ENCODE assay signal across 9 mouse cellular contexts in genomic region chr12:84030659-84031332, GRCm38 (mm10). TPM values are rescaled to one million over a fixed set of nuclear protein-coding genes. Genes with fewer than 3 reads are reported as not detected.
DNase-seq lines count a peak whose midpoint lies in the region; ATAC-seq and TF ChIP-seq lines count a peak whose summit lies in the region.
"Had no signal": no experiment of that assay in that cellular context is flagged by ENCODE, and none has a peak within 500 bp of the region (broad histone marks: within the 10 kb centered on the region; RNA-seq: fewer than 3 reads in every experiment).

No protein-coding gene starts in this region.

- in situ Hi-C loops in CH12.LX (cut with MboI; ENCODE audit: low pct_ligation_motif_present, low pct_unique_long_range_greater_than_20kb, low sequenced_read_pairs): no loop called here

- no peak overlapping the region for H3K27ac ChIP-seq in CH12.LX (ENCODE audit: insufficient read depth, low read depth)
- H3K27ac ChIP-seq in forebrain, embryonic 12.5 days: no peak overlapping the region
- no peak overlapping the region for H3K27ac ChIP-seq in lung, embryonic 14.5 days (ENCODE audit: low read depth)
- H3K27ac ChIP-seq: embryonic facial prominence, embryonic 13.5 days had no signal

- intact Hi-C loops in heart, postnatal 25 days (cut with DNase I): loop anchor here (5.0 to 10.0 kb wide), 2 partner anchors 43 to 316 kb away; partner anchors contain the start of gene Acot2

- 0 out of 2 replicates have a peak, but pooled peaks have one; percentile 63 for ATAC-seq in forebrain, embryonic 12.5 days (ENCODE audit: low FRiP score)
- peak; percentile 74; the same call in 1 of the 2 replicates for ATAC-seq in lung, embryonic 14.5 days (ENCODE audit: insufficient read depth)

- DNase-seq in CH12.LX (ENCODE audit: extremely low read depth): peak; percentile 82
- DNase-seq in c-Kit-positive CD71-negative TER-119-negative erythroid progenitor cells, embryonic 14.5 days (ENCODE audit: low read depth): peak; percentile 71
- DNase-seq in heart, postnatal 25 days (ENCODE audit: low spot score): peak; percentile 44
- peak; percentile 82 for DNase-seq in large intestine, adult 2 months (ENCODE audit: low read depth, low spot score)
- peak; percentile 91 for DNase-seq in lung, embryonic 14.5 days
- peak; percentile 25 for DNase-seq in ovary, adult 18-20 months (ENCODE audit: low spot score)
- peak; percentile 46 for DNase-seq in testis, postnatal 14 days (ENCODE audit: low spot score)

- no peak overlapping the region for H3K4me3 ChIP-seq in CH12.LX (replicated peaks in 1 of 3; ENCODE audit: low read depth in 2 of 3, low read length in 2 of 3, poor library complexity in 1 of 3)
- H3K4me3 ChIP-seq in forebrain, embryonic 12.5 days (replicated peaks): no peak overlapping the region
- no peak overlapping the region for H3K4me3 ChIP-seq in lung, embryonic 14.5 days (ENCODE audit: low read depth, low read length)
- H3K4me3 ChIP-seq: embryonic facial prominence, embryonic 13.5 days had no signal

- no peak overlapping the region for H3K9ac ChIP-seq in CH12.LX (ENCODE audit: insufficient read depth, low read depth)
- no peak overlapping the region for H3K9ac ChIP-seq in forebrain, embryonic 12.5 days
- H3K9ac ChIP-seq in lung, embryonic 14.5 days: no peak overlapping the region
- H3K9ac ChIP-seq: embryonic facial prominence, embryonic 13.5 days had no signal

- TF ChIP-seq RAD21 in CH12.LX (IDR thresholded peaks at IDR 0.05; ENCODE audit: low read depth, low read length): peak; percentile 71

- H3K4me2 ChIP-seq in CH12.LX (ENCODE audit: insufficient read depth, low read depth, poor library complexity, severe bottlenecking): no peak overlapping the region
- H3K4me2 ChIP-seq in forebrain, embryonic 12.5 days: no peak overlapping the region
- no peak overlapping the region for H3K4me2 ChIP-seq in lung, embryonic 14.5 days
- H3K4me2 ChIP-seq: embryonic facial prominence, embryonic 13.5 days had no signal

- TF ChIP-seq CTCF in CH12.LX (conservative IDR thresholded peaks at IDR 0.05 in 1 of 2, IDR thresholded peaks at IDR 0.05 in 1 of 2; ENCODE audit: low read depth in 2 of 2, low read length in 2 of 2): peak; percentile 87 to 89
- peak; percentile 93 for TF ChIP-seq CTCF in lung, embryonic 14.5 days (IDR thresholded peaks at IDR 0.05; ENCODE audit: low read depth)

- 71% methylated on average over 4 of the region's 4 CpGs for WGBS in forebrain, embryonic 12.5 days
- 31% methylated on average over 4 of the region's 4 CpGs for WGBS in large intestine, adult 2 months
- WGBS in lung, embryonic 14.5 days: 63% methylated on average over 4 of the region's 4 CpGs

- dilution Hi-C loops in CH12.LX (cut with MboI; ENCODE audit: extremely low pct_ligation_motif_present, extremely low pct_unique_long_range_greater_than_20kb, low sequenced_read_pairs): no loop called here

- H3K36me3 ChIP-seq in CH12.LX (replicated peaks in 1 of 2; ENCODE audit: control insufficient read depth in 1 of 2, insufficient read depth in 1 of 2, low read length in 1 of 2): no peaks in the 10 kb centered on the region
- H3K36me3 ChIP-seq in forebrain, embryonic 12.5 days (replicated peaks): no peaks in the 10 kb centered on the region
- no peaks in the 10 kb centered on the region for H3K36me3 ChIP-seq in lung, embryonic 14.5 days (ENCODE audit: insufficient read depth)
- H3K36me3 ChIP-seq: embryonic facial prominence, embryonic 13.5 days had no signal

- no peak for TF ChIP-seq EP300 in CH12.LX (IDR thresholded peaks at IDR 0.05; ENCODE audit: low read length)

- TF ChIP-seq POLR2A in CH12.LX (IDR thresholded peaks at IDR 0.05; ENCODE audit: low read depth, low read length): no peak

- no peaks in the 10 kb centered on the region for H3K27me3 ChIP-seq in CH12.LX (replicated peaks)
- H3K27me3 ChIP-seq in forebrain, embryonic 12.5 days: no peaks in the 10 kb centered on the region
- H3K27me3 ChIP-seq in lung, embryonic 14.5 days (ENCODE audit: insufficient read depth, low read length): no peaks in the 10 kb centered on the region
- H3K27me3 ChIP-seq: embryonic facial prominence, embryonic 13.5 days had no signal

- no peaks in the 10 kb centered on the region for H3K79me2 ChIP-seq in CH12.LX (replicated peaks; ENCODE audit: control insufficient read depth, extremely low read depth, insufficient read depth, poor library complexity, severe bottlenecking)

- H3K9me3 ChIP-seq in CH12.LX (replicated peaks; ENCODE audit: low read length): no peaks in the 10 kb centered on the region
- no peaks in the 10 kb centered on the region for H3K9me3 ChIP-seq in forebrain, embryonic 12.5 days
- no peaks in the 10 kb centered on the region for H3K9me3 ChIP-seq in lung, embryonic 14.5 days (ENCODE audit: low read depth, low read length)
- H3K9me3 ChIP-seq: embryonic facial prominence, embryonic 13.5 days had no signal

- H3K4me1 ChIP-seq in CH12.LX (ENCODE audit: control insufficient read depth in 1 of 2, insufficient read depth in 2 of 2): peaks cover 2 to 8% of the 10 kb centered on the region in 2 experiments; a peak in 3 of 4 replicates
- no peaks in the 10 kb centered on the region for H3K4me1 ChIP-seq in forebrain, embryonic 12.5 days
- no peaks in the 10 kb centered on the region for H3K4me1 ChIP-seq in lung, embryonic 14.5 days (ENCODE audit: insufficient read depth)
- H3K4me1 ChIP-seq: embryonic facial prominence, embryonic 13.5 days had no signal

TF ChIP-seq in CH12.LX, 34 proteins besides CTCF, POLR2A, EP300 and RAD21 (continues in another document):
- no peak for TF ChIP-seq NRF1 (IDR thresholded peaks at IDR 0.05; ENCODE audit: low read depth, low read length)
- no peak for TF ChIP-seq UBTF (IDR thresholded peaks at IDR 0.05; ENCODE audit: low read depth, low read length)
- peak; percentile 43; the same call in 1 of the 2 replicates for TF ChIP-seq USF1 (IDR thresholded peaks at IDR 0.05; ENCODE audit: low read depth, low read length)
- TF ChIP-seq MAX (IDR thresholded peaks at IDR 0.05; ENCODE audit: low read length): peak; percentile 63
- no peak for TF ChIP-seq ZKSCAN1 (IDR thresholded peaks at IDR 0.05; ENCODE audit: borderline replicate concordance, low read depth, low read length)
- TF ChIP-seq ELF1 (IDR thresholded peaks at IDR 0.05; ENCODE audit: low read depth, low read length): no peak
- TF ChIP-seq BHLHE40 (IDR thresholded peaks at IDR 0.05; ENCODE audit: low read depth, low read length): peak; percentile 82
- TF ChIP-seq GABPA (IDR thresholded peaks at IDR 0.05; ENCODE audit: insufficient replicate concordance, low read depth, low read length): no peak
- peak; percentile 42; the same call in 1 of the 2 replicates for TF ChIP-seq MXI1 (IDR thresholded peaks at IDR 0.05; ENCODE audit: low read depth, low read length)
- no peak for TF ChIP-seq TCF12 (IDR thresholded peaks at IDR 0.05; ENCODE audit: low read depth, low read length)
- no peak for TF ChIP-seq PAX5 (IDR thresholded peaks at IDR 0.05; ENCODE audit: low read length)
- no peak for TF ChIP-seq POLR2AphosphoS2 (IDR thresholded peaks at IDR 0.05; ENCODE audit: low read depth, low read length)
- TF ChIP-seq SMC3 (IDR thresholded peaks at IDR 0.05; ENCODE audit: low read depth, low read length): peak; percentile 92
- no peak; the same call in 1 of the 2 replicates for TF ChIP-seq MAFK (IDR thresholded peaks at IDR 0.05; ENCODE audit: insufficient replicate concordance, low read length)
- no peak for TF ChIP-seq RCOR1 (conservative IDR thresholded peaks at IDR 0.05; ENCODE audit: low read depth, low read length)

RNA-seq across cellular contexts. Expression of gene Acot4, which starts 7.4 kb away (rescaled TPM):
- total RNA-seq in CH12.LX (2012; rRNA removed) (not detected in 2 replicates), CH12.LX (2014; rRNA removed) (not detected in 2 replicates)
- not detected in 2 replicates for polyA plus RNA-seq in CH12.LX (2012; ENCODE audit: insufficient read length, low read depth)
- 0.15 and 0.33 TPM in 2 replicates for polyA plus RNA-seq in forebrain, embryonic 12.5 days (2016; fragmentation: Nextera tagmentation; extraction: Ambion mirVana)
- 1 to 10 TPM in 1 of 2 experiments, under 1 TPM in 1; 0.94 to 1.5 TPM for total RNA-seq in heart, postnatal 25 days (2021)
- 4.5 and 8.5 TPM in 2 replicates for polyA plus RNA-seq in large intestine, adult 2 months (2012; rRNA removed)
- 0.11 and 0.42 TPM in 2 replicates for polyA plus RNA-seq in lung, embryonic 14.5 days (2014; fragmentation: Nextera tagmentation; extraction: Ambion mirVana)

RNA-seq across cellular contexts. Expression of gene Gm49366, which starts 7.9 kb away (rescaled TPM):
- total RNA-seq in CH12.LX (2012; rRNA removed) (not detected in 2 replicates), CH12.LX (2014; rRNA removed) (not detected in 2 replicates)
- not detected in 2 replicates for polyA plus RNA-seq in CH12.LX (2012; ENCODE audit: insufficient read length, low read depth)
- polyA plus RNA-seq in forebrain, embryonic 12.5 days (2016; fragmentation: Nextera tagmentation; extraction: Ambion mirVana): not detected in 2 replicates
- not detected for total RNA-seq in heart, postnatal 25 days (2021)
- polyA plus RNA-seq in large intestine, adult 2 months (2012; rRNA removed): not detected in 2 replicates
- polyA plus RNA-seq in lung, embryonic 14.5 days (2014; fragmentation: Nextera tagmentation; extraction: Ambion mirVana): not detected in 2 replicates
- polyA plus RNA-seq: embryonic facial prominence, embryonic 13.5 days had no signal

RNA-seq across cellular contexts. Expression of gene Acot3, which starts 21.1 kb away (rescaled TPM):
- total RNA-seq in CH12.LX (2012; rRNA removed) (not detected in 2 replicates), CH12.LX (2014; rRNA removed) (not detected in 2 replicates)
- polyA plus RNA-seq in CH12.LX (2012; ENCODE audit: insufficient read length, low read depth): not detected in 2 replicates
- 0.32 and 0.33 TPM in 2 replicates for polyA plus RNA-seq in forebrain, embryonic 12.5 days (2016; fragmentation: Nextera tagmentation; extraction: Ambion mirVana)
- total RNA-seq in heart, postnatal 25 days (2021): 1 to 10 TPM; 1.7 TPM
- not detected in 2 replicates for polyA plus RNA-seq in large intestine, adult 2 months (2012; rRNA removed)
- 0.14 and 0.18 TPM in 2 replicates for polyA plus RNA-seq in lung, embryonic 14.5 days (2014; fragmentation: Nextera tagmentation; extraction: Ambion mirVana)
- polyA plus RNA-seq: embryonic facial prominence, embryonic 13.5 days had no signal

RNA-seq across cellular contexts. Expression of gene Acot1, which starts 21.5 kb away (rescaled TPM):
- total RNA-seq in CH12.LX (2012; rRNA removed) (0.42 TPM in 1 of 2 replicates, not detected in the other), CH12.LX (2014; rRNA removed) (not detected in 2 replicates)
- polyA plus RNA-seq in CH12.LX (2012; ENCODE audit: insufficient read length, low read depth): not detected in 2 replicates
- 41.0 and 45.4 TPM in 2 replicates for polyA plus RNA-seq in forebrain, embryonic 12.5 days (2016; fragmentation: Nextera tagmentation; extraction: Ambion mirVana)
- total RNA-seq in heart, postnatal 25 days (2021): 10 to 100 TPM; 35.8 to 47.2 TPM
- 1.6 and 2.5 TPM in 2 replicates for polyA plus RNA-seq in large intestine, adult 2 months (2012; rRNA removed)
- polyA plus RNA-seq in lung, embryonic 14.5 days (2014; fragmentation: Nextera tagmentation; extraction: Ambion mirVana): 92.9 and 98.2 TPM in 2 replicates

RNA-seq across cellular contexts. Expression of gene Acot5, which starts 38.3 kb away (rescaled TPM):
- total RNA-seq in CH12.LX (2012; rRNA removed) (not detected in 2 replicates), CH12.LX (2014; rRNA removed) (not detected in 2 replicates)
- not detected in 2 replicates for polyA plus RNA-seq in CH12.LX (2012; ENCODE audit: insufficient read length, low read depth)
- not detected in 2 replicates for polyA plus RNA-seq in forebrain, embryonic 12.5 days (2016; fragmentation: Nextera tagmentation; extraction: Ambion mirVana)
- total RNA-seq in heart, postnatal 25 days (2021): not detected
- polyA plus RNA-seq in large intestine, adult 2 months (2012; rRNA removed): 0.15 TPM in 1 of 2 replicates, not detected in the other
- not detected in 2 replicates for polyA plus RNA-seq in lung, embryonic 14.5 days (2014; fragmentation: Nextera tagmentation; extraction: Ambion mirVana)

Comparison
In these comparisons a context has a peak if more than half of its experiments do, and no peak if none do; other contexts are left out.
1. DNase-seq: peak in every context shown above with its lines; median percentile 91 in lung, embryonic 14.5 days; 82 in CH12.LX; 82 in large intestine, adult 2 months; 71 in c-Kit-positive CD71-negative TER-119-negative erythroid progenitor cells, embryonic 14.5 days; 46 in testis, postnatal 14 days; 44 in heart, postnatal 25 days; 25 in ovary, adult 18-20 months.